Mouse (Mus musculus): ENCODE measurements around the gene Zmiz2.

- TF ChIP-seq CTCF (IDR thresholded peaks at IDR 0.05; ENCODE audit: low read depth): no peak
- no peak for TF ChIP-seq EP300 (IDR thresholded peaks at IDR 0.05; ENCODE audit: low read depth)
Observed at GRCm38 (mm10) chr11:6405591-6406081, 16.8 kb downstream of the Zmiz2 start.
